Mouse (Mus musculus): ENCODE data around the gene Xpa. TPM values are rescaled to one million over a fixed set of nuclear protein-coding genes. Genes with fewer than 3 reads are reported as not detected.

Gene Xpa
- 16.1 TPM for polyA plus RNA-seq (2014; fragmentation: Illumina TruSeq; extraction: RNeasy Lipid Tissue Mini Kit (QIAGEN cat#74804); ENCODE audit: insufficient read depth, low read depth, low replicate concordance)

GRCm38 (mm10) chr4:46195781-46196487, at the start of gene Xpa:
Gene Xpa, minus strand, starts transcription at chr4:46196311.

GRCm38 (mm10) chr4:46138287-46139222, 57.6 kb downstream of the Xpa start, which contains the start of the genes Ncbp1 and Tstd2:
Gene Ncbp1, plus strand, starts transcription at chr4:46138613.
Gene Tstd2, minus strand, starts transcription at chr4:46138694.

Other genes starting within 250 kb of the Xpa start
- gene Tdrd7, start 231.0 kb downstream of the Xpa start, polyA plus RNA-seq (2014; fragmentation: Illumina TruSeq; extraction: RNeasy Lipid Tissue Mini Kit (QIAGEN cat#74804); ENCODE audit: insufficient read depth, low read depth, low replicate concordance) = 31.2 TPM
- 21.7 TPM for gene Tmod1, start 157.4 kb downstream of the Xpa start, polyA plus RNA-seq (2014; fragmentation: Illumina TruSeq; extraction: RNeasy Lipid Tissue Mini Kit (QIAGEN cat#74804); ENCODE audit: insufficient read depth, low read depth, low replicate concordance)
- gene Ncbp1, start 57.7 kb downstream of the Xpa start, polyA plus RNA-seq (2014; fragmentation: Illumina TruSeq; extraction: RNeasy Lipid Tissue Mini Kit (QIAGEN cat#74804); ENCODE audit: insufficient read depth, low read depth, low replicate concordance) = 18.5 TPM
- 7.8 TPM for gene Tstd2, start 57.6 kb downstream of the Xpa start, polyA plus RNA-seq (2014; fragmentation: Illumina TruSeq; extraction: RNeasy Lipid Tissue Mini Kit (QIAGEN cat#74804); ENCODE audit: insufficient read depth, low read depth, low replicate concordance)
- not detected for gene Foxe1, start 147.3 kb upstream of the Xpa start, polyA plus RNA-seq (2014; fragmentation: Illumina TruSeq; extraction: RNeasy Lipid Tissue Mini Kit (QIAGEN cat#74804); ENCODE audit: insufficient read depth, low read depth, low replicate concordance)
- 6.9 TPM for gene Trmo, start 193.1 kb upstream of the Xpa start, polyA plus RNA-seq (2014; fragmentation: Illumina TruSeq; extraction: RNeasy Lipid Tissue Mini Kit (QIAGEN cat#74804); ENCODE audit: insufficient read depth, low read depth, low replicate concordance)
- gene Hemgn, start 217.2 kb upstream of the Xpa start, polyA plus RNA-seq (2014; fragmentation: Illumina TruSeq; extraction: RNeasy Lipid Tissue Mini Kit (QIAGEN cat#74804); ENCODE audit: insufficient read depth, low read depth, low replicate concordance) = not detected

All from lung, adult 10 weeks (tissue).